Mouse (Mus musculus) adrenal gland, postnatal 10 days (tissue): ENCODE results near the gene Hnrnpab. TPM values are rescaled to one million over a fixed set of nuclear protein-coding genes. Genes with fewer than 3 reads are reported as not detected.
"Not testable (repeated sequence)": the region's sequence is repeated elsewhere in the genome, so short reads cannot be mapped to it uniquely, and the experiment has no call there.

ENCODE experiments used
- DNase-seq: peaks from one replicate; pipeline ENCODE4 v3.0.0; 2021; ENCODE audit warnings: mixed read lengths
- total RNA-seq, 2 experiments: library from RNA; stranded (reverse); gene quantifications; 2 replicates each; pipeline ENCODE4 v1.2.3; 2021

Gene Hnrnpab
- total RNA-seq, 2 experiments from 2014 or later = 278 to 298 TPM

DNA sequence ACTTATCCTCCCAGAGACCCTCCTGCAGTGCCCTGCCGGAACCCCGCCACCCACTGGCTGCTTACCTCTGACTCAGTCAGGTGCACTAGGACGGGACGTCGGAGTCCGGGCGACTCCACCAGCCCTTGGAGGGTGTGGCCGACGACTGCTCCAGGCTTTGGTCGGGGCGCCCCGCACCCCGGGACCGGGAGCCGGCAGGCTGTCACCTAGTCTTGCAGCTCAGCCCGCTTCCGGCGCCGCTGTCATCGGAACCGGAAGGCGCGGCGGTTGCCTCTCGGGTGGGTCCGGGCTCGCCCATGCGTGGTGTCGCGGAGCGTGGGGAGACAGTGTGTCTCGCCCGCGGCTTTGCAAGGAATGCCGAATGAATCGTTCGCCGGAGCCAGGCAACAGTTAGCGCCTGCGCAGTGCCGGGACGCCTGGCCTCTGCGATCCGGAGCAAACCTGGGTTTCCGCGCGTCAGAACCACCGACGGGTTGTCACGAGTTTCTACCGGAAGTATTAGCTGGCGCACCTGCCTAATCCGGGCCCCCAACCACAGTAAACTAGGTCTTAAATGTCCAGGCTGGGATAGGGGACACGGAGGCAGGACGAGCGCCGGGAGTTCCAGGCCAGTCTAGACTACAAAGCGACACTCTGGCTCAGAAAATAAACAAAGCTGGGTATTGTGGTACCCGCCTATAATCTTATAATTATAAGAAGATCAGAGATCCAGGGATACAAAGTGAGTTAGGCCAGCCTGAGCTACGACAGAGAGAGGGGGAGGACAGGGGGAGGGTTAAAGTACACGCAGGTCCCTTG, 29.1 kb upstream of the Hnrnpab start, which contains the start of gene Rmnd5b:
TSS of gene Rmnd5b (minus strand) at position 372 of the 798 bp plus-strand sequence.
- DNase-seq = peak; percentile 91

GRCm38 (mm10) chr11:51635127-51635524, 28.5 kb upstream of the Hnrnpab start:
- DNase-seq = no peak

GRCm38 (mm10) chr11:51633721-51634120, 27.1 kb upstream of the Hnrnpab start:
- no peak for DNase-seq

DNA sequence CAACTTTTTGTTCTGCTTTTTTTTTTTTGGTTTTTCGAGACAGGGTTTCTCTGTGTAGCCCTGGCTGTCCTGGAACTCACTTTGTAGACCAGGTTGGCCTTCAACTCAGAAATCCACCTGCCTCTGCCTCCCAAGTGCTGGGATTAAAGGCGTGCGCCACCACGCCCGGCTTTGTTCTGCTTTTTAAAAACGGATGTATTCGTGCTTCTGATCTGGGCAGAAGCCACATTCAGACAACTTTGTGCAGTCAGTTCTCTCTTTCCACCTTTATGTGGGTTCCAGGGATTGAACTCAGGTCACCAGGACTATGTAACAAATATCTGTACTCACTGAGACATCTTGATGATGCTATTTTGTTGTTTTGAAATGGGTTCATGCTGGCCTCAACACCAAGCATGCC, 26.6 kb upstream of the Hnrnpab start:
- not testable (repeated sequence) for DNase-seq

GRCm38 (mm10) chr11:51632130-51632753, 25.6 kb upstream of the Hnrnpab start:
- DNase-seq = peak; percentile 26

DNA sequence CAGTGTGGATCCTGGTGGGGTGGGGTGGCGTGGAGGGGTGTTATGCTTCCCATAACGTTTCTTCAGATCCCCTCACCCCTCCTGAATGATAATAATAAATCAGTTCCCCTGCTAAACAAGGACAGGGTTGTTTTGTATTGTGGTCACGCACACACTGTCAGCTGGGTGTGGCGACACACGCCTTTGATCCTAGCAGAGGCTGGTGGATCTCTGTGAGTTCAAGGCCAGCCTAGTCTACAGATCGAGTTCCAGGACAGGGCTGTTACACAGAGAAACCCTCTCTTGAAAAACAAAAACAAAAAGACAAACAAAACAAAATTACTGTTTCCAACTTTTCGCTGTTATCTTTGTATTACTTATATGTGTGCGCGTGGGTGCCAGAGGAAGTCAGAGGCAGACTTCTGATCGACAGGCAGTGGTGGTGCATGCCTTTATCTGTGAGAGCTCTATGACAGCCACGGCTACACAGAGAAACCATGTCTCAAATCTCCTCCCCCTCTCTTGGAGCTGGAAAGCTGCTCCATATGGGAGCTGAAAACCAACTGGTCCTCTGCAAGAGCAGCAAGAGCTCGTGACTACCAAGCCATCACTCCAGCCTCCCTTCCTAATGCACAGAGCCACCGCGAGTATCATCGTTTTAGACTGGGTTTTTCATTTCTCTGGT, 23.1 kb upstream of the Hnrnpab start:
- DNase-seq = no peak

DNA sequence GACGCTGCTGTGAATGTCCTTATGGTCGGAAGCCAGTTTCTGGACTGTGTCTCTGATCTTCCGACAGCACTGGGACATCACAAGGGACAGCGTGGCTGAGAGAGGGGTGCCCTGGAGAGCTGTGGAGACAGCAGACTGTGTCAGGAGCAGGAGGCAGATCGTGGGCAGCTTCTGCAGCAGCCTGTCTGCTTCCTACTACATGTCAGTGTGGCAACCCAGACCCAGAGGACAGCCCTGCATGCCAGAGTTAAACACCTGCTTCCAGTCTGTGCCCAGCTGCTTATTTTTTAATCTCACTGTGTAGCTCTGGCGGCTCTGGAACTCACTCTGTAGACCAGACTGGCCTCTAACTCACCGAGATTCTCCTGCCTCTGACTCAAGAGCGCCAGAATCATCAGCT, 21.3 kb upstream of the Hnrnpab start:
- no peak for DNase-seq

GRCm38 (mm10) chr11:51627425-51627824, 20.8 kb upstream of the Hnrnpab start:
- no peak for DNase-seq

DNA sequence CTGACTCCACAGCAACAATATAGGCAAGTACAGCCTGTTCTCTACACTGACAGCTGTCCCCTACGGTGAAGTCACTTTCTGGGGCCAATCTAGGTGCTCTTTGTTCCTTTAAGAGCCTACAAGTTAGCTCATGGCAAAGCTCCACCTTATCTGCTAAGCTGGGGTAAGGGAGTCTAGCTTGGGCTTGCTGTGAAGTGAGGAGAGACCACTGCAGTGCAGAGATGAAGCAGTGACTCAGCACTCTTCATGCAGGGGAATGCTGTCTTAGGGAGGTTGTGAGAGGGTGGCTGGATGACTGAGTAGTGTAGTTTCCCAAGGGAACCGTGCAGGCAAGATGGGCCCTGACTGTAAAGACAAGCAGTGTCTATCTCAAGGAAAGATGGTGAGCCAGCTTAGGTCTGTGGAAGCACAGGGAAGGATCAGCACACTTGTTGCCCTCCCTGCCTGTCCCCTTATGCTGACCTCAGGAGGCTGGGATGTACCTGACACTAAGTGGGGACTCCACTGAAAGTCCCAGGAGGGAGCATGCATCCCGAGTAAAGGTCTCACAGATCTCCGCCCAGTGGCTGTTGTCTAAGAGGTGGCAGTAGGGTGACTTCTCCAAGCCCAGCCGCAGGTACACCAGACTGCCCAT, 18.7 kb upstream of the Hnrnpab start:
- DNase-seq = no peak

- no peak for DNase-seq
Measured at GRCm38 (mm10) chr11:51622971-51623491, 16.4 kb upstream of the Hnrnpab start.

DNA sequence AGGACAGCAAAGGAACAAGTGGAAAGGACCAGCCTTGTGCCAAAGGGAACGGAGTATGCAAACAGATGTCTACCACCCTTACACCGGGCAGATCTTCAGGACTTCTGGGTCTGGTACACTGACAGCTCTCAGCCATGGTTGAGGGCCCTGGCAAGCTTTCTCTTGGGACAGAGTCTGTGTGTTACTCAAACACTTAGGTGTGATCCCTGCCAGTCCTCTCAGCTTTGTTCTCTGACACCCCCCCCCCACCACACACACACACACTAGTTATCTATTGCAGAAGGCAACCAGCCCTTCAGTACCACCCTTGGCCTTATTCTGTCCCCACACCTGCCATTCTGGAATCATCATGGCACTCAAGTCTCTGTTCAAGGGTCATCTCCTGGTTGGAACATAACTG, 15.1 kb upstream of the Hnrnpab start:
- DNase-seq = no peak

GRCm38 (mm10) chr11:51620084-51620483, 13.4 kb upstream of the Hnrnpab start:
- DNase-seq = no peak

GRCm38 (mm10) chr11:51619409-51620060, 12.9 kb upstream of the Hnrnpab start, which contains the start of gene Nhp2:
Gene Nhp2 (plus strand): TSS chr11:51619735.
- DNase-seq = peak; percentile 97

GRCm38 (mm10) chr11:51618894-51619408, 12.3 kb upstream of the Hnrnpab start:
- no peak for DNase-seq

GRCm38 (mm10) chr11:51617693-51618092, 11.0 kb upstream of the Hnrnpab start:
- DNase-seq = peak; percentile 82

DNA sequence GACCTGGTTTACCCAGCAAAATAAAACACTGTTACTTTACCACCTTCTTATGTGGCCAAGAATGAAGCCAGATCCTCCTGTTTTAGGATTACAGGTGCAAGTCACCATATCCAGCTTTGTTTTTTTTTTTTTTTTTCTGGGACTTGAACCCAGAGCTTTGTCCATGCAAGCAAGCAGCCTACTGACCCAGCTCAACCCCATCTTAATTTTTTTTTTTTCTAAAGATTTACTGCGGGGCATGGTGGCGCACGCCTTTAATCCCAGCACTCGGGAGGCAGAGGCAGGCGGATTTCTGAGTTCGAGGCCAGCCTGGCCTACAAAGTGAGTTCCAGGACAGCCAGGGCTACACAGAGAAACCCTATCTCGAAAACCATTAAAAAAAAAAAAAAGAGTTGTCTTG, 9.5 kb upstream of the Hnrnpab start:
- not testable (repeated sequence) for DNase-seq

GRCm38 (mm10) chr11:51615601-51616000, 9.0 kb upstream of the Hnrnpab start:
- DNase-seq = peak; percentile 87

DNA sequence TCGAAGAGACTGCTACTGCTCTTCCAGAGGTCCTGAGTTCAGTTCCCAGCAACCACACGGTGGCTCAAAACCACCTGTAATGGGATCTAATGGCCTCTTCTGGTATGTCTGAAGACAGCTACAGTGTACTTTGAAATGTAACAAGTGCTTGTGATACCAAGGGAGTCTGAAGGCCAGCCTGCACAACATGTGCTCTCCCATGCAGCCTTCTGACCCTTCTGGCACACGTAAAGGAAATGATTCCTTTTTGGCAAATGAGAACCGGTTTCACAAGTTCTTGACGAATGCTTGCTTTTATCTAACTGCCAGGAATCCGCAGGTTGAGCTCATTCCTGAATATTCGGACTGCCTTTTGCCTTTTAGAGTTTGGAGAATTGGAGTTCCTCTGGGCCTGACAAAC, 8.5 kb upstream of the Hnrnpab start:
- no peak for DNase-seq

DNA sequence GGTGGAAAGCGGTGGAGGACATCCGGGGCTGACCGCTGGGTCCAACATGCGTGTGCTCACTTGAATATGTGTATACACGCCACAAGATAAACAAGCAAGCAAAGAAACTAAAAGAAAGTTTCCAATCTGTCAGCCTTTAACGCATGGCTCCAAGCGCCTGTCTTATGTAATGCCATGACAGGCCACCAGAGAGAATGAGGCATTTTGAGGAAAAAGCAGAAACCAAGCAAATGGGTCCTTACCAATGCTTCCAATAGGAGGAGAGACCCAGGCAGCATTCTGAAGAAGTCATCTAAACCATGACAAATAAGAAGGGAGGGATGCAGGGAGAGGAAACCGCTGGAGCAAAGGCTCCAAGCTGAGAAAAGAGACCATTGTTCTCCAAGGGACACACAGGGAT, 7.6 kb upstream of the Hnrnpab start:
- DNase-seq = no peak

GRCm38 (mm10) chr11:51609940-51610339, 3.3 kb upstream of the Hnrnpab start:
- DNase-seq = not testable (repeated sequence)

GRCm38 (mm10) chr11:51609266-51609909, 2.7 kb upstream of the Hnrnpab start:
- DNase-seq = no peak
